In the genomic region with DNA sequence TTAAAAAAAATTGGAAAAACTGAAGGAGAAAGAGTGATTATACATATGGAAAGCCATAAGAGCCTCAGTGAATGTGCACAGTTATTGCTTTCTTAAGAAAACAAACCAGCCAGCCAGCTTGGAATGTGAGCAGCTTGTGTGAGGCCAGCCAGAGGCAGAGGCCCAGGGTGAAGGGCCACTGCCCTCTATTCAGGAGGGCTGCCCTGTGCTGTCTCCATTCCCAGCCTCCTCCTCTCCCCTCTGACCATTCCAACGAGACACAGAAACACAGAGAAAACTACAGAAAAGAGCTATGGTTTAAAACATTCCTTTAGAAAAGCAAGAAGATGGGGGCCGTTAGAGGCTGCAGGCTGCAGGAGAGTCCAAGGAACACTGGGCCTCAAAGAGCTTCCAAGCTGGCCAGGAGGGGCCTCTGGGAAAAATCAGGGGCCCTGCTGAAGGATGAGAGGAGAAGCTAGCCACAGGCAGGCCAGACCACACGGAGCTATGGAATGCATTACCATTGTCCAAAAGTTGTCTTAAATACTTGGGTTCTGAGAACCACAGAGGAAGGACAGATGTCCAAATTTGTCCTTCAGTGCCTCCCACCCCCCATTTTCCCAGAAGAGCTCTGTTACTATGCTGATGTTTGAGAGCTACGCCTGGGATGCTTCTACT, we compare ENCODE assay signal across 12 mouse cellular contexts. TPM values are rescaled to one million over a fixed set of nuclear protein-coding genes. Genes with fewer than 3 reads are reported as not detected.
DNase-seq lines count a peak whose midpoint lies in the region; ATAC-seq and TF ChIP-seq lines count a peak whose summit lies in the region.
"Had no signal": no experiment of that assay in that cellular context is flagged by ENCODE, and none has a peak within 500 bp of the region (broad histone marks: within the 10 kb centered on the region; RNA-seq: fewer than 3 reads in every experiment).

No protein-coding gene starts in this region.

- no peaks in the 10 kb centered on the region for H3K36me3 ChIP-seq in heart, embryonic 12.5 days
- H3K36me3 ChIP-seq in midbrain, embryonic 12.5 days: no peaks in the 10 kb centered on the region
- H3K36me3 ChIP-seq in midbrain, embryonic 14.5 days (ENCODE audit: control insufficient read depth, insufficient read depth, low read length): no peaks in the 10 kb centered on the region
- no peaks in the 10 kb centered on the region for H3K36me3 ChIP-seq in limb, embryonic 12.5 days

- H3K9ac ChIP-seq in heart, embryonic 12.5 days: 0 out of 2 replicates have a peak overlapping the region, but pooled peaks have one; percentile 30
- H3K9ac ChIP-seq in midbrain, embryonic 12.5 days (replicated peaks): no peak overlapping the region
- H3K9ac ChIP-seq in midbrain, embryonic 14.5 days (replicated peaks; ENCODE audit: low read length): no peak overlapping the region
- H3K9ac ChIP-seq in limb, embryonic 12.5 days (replicated peaks): no peak overlapping the region
- H3K9ac ChIP-seq: liver, embryonic 14.5 days had no signal

- intact Hi-C loops in heart, postnatal 10 days (cut with DNase I): no loop called here
- intact Hi-C loops in left cerebral cortex, adult 2 months (cut with DNase I): no loop called here

- H3K4me2 ChIP-seq in heart, embryonic 12.5 days: no peak overlapping the region
- no peak overlapping the region for H3K4me2 ChIP-seq in midbrain, embryonic 12.5 days (replicated peaks)
- H3K4me2 ChIP-seq in midbrain, embryonic 14.5 days (ENCODE audit: low read length): no peak overlapping the region
- H3K4me2 ChIP-seq in limb, embryonic 12.5 days: no peak overlapping the region

- no peak for TF ChIP-seq CTCF in left cerebral cortex, adult 2 months (IDR thresholded peaks at IDR 0.05)

- no peaks in the 10 kb centered on the region for H3K27me3 ChIP-seq in heart, embryonic 12.5 days (replicated peaks)
- no peaks in the 10 kb centered on the region for H3K27me3 ChIP-seq in midbrain, embryonic 12.5 days
- H3K27me3 ChIP-seq in midbrain, embryonic 14.5 days (ENCODE audit: control insufficient read depth, insufficient read depth, low read length): no peaks in the 10 kb centered on the region
- H3K27me3 ChIP-seq in limb, embryonic 12.5 days: no peaks in the 10 kb centered on the region

- 43% methylated on average over 4 of the region's 4 CpGs for WGBS in heart, embryonic 12.5 days
- 21% methylated on average over 4 of the region's 4 CpGs for WGBS in midbrain, embryonic 12.5 days
- WGBS in midbrain, embryonic 14.5 days: 29% methylated on average over 4 of the region's 4 CpGs
- 39% methylated on average over 4 of the region's 4 CpGs for WGBS in limb, embryonic 12.5 days

- H3K9me3 ChIP-seq in heart, embryonic 12.5 days (replicated peaks): no peaks in the 10 kb centered on the region
- H3K9me3 ChIP-seq in midbrain, embryonic 12.5 days: no peaks in the 10 kb centered on the region
- H3K9me3 ChIP-seq in midbrain, embryonic 14.5 days (ENCODE audit: control insufficient read depth, low read length): no peaks in the 10 kb centered on the region
- H3K9me3 ChIP-seq in limb, embryonic 12.5 days: 0 out of 2 replicates have a peak, but pooled peaks cover 5% of the 10 kb centered on the region

- peaks cover 32% of the 10 kb centered on the region for H3K4me1 ChIP-seq in heart, embryonic 12.5 days (replicated peaks)
- peaks cover 14% of the 10 kb centered on the region for H3K4me1 ChIP-seq in midbrain, embryonic 12.5 days
- peaks cover 6% of the 10 kb centered on the region; the same call in 1 of the 2 replicates for H3K4me1 ChIP-seq in midbrain, embryonic 14.5 days (ENCODE audit: control insufficient read depth, insufficient read depth, low read length)
- peaks cover 49% of the 10 kb centered on the region for H3K4me1 ChIP-seq in limb, embryonic 12.5 days (replicated peaks)

- no peak for DNase-seq in heart, postnatal 10 days
- no peak for DNase-seq in midbrain, embryonic 14.5 days
- DNase-seq in urinary bladder, postnatal 14 days (ENCODE audit: low spot score): no peak
- DNase-seq in left cerebral cortex, adult 2 months (ENCODE audit: extremely low spot score in 1 of 2, low spot score in 2 of 2): no peak
- no peak for DNase-seq in urinary bladder, postnatal 25 days (ENCODE audit: low spot score)
- DNase-seq: adrenal gland, adult 2 months had no signal

- H3K4me3 ChIP-seq in heart, embryonic 12.5 days: no peak overlapping the region
- H3K4me3 ChIP-seq in midbrain, embryonic 12.5 days: no peak overlapping the region
- no peak overlapping the region for H3K4me3 ChIP-seq in midbrain, embryonic 14.5 days (replicated peaks; ENCODE audit: low read depth, low read length)
- no peak overlapping the region for H3K4me3 ChIP-seq in limb, embryonic 12.5 days (replicated peaks)
- H3K4me3 ChIP-seq in left cerebral cortex, adult 2 months: no peak overlapping the region

- H3K27ac ChIP-seq in heart, embryonic 12.5 days (ENCODE audit: poor library complexity, severe bottlenecking): peak overlapping the region; percentile 79
- H3K27ac ChIP-seq in midbrain, embryonic 12.5 days (replicated peaks): peak overlapping the region; percentile 66
- no peak overlapping the region for H3K27ac ChIP-seq in midbrain, embryonic 14.5 days (replicated peaks; ENCODE audit: low read depth, low read length)
- H3K27ac ChIP-seq in limb, embryonic 12.5 days: peak overlapping the region; percentile 97
- no peak overlapping the region for H3K27ac ChIP-seq in left cerebral cortex, adult 2 months
- H3K27ac ChIP-seq: liver, embryonic 14.5 days had no signal

- ATAC-seq in heart, embryonic 12.5 days (ENCODE audit: insufficient number of reproducible peaks, low FRiP score): no peak
- ATAC-seq in midbrain, embryonic 12.5 days (ENCODE audit: low FRiP score, low read depth): no peak
- ATAC-seq in midbrain, embryonic 14.5 days (ENCODE audit: low FRiP score, low TSS enrichment): no peak
- 0 out of 2 replicates have a peak, but pooled peaks have one; percentile 57 for ATAC-seq in limb, embryonic 12.5 days (ENCODE audit: insufficient number of reproducible peaks, insufficient read depth, low FRiP score, low TSS enrichment, low read depth)
- ATAC-seq: CD4-positive, CD25-positive, alpha-beta regulatory T cell, adult 4 months had no signal

RNA-seq across cellular contexts. Expression of gene Cpa1, which starts 2.7 kb away (rescaled TPM):
- polyA plus RNA-seq in heart, embryonic 12.5 days (2016; fragmentation: Nextera tagmentation; extraction: Ambion mirVana): 1.8 and 2.0 TPM in 2 replicates
- 1 to 10 TPM; 3.2 to 3.4 TPM for total RNA-seq in heart, postnatal 10 days (2021)
- polyA plus RNA-seq in midbrain, embryonic 12.5 days (2016; fragmentation: Nextera tagmentation; extraction: Ambion mirVana): 0.42 TPM in 1 of 2 replicates, not detected in the other
- 0.50 and 0.61 TPM in 2 replicates for polyA plus RNA-seq in midbrain, embryonic 14.5 days (2014; fragmentation: Nextera tagmentation; extraction: Ambion mirVana)
- polyA plus RNA-seq in limb, embryonic 12.5 days (2016; fragmentation: Nextera tagmentation; extraction: Ambion mirVana): 0.40 and 0.64 TPM in 2 replicates
- not detected for total RNA-seq in left cerebral cortex, adult 2 months (2021)
- total RNA-seq: adrenal gland, adult 2 months; hematopoietic stem cell, adult 5-6 weeks had no signal
- polyA plus RNA-seq: adrenal gland, adult 2 months; CD4-positive, CD25-positive, alpha-beta regulatory T cell, adult 4 months had no signal

RNA-seq across cellular contexts. Expression of gene Cpa5, which starts 25.5 kb away (rescaled TPM):
- 1.1 and 1.9 TPM in 2 replicates for polyA plus RNA-seq in heart, embryonic 12.5 days (2016; fragmentation: Nextera tagmentation; extraction: Ambion mirVana)
- total RNA-seq in heart, postnatal 10 days (2021): not detected
- 0.14 and 0.30 TPM in 2 replicates for polyA plus RNA-seq in midbrain, embryonic 12.5 days (2016; fragmentation: Nextera tagmentation; extraction: Ambion mirVana)
- 0.18 TPM in 1 of 2 replicates, not detected in the other for polyA plus RNA-seq in midbrain, embryonic 14.5 days (2014; fragmentation: Nextera tagmentation; extraction: Ambion mirVana)
- 0.14 and 0.33 TPM in 2 replicates for polyA plus RNA-seq in limb, embryonic 12.5 days (2016; fragmentation: Nextera tagmentation; extraction: Ambion mirVana)
- total RNA-seq in left cerebral cortex, adult 2 months (2021): not detected
- total RNA-seq: adrenal gland, adult 2 months; hematopoietic stem cell, adult 5-6 weeks had no signal
- polyA plus RNA-seq: adrenal gland, adult 2 months; CD4-positive, CD25-positive, alpha-beta regulatory T cell, adult 4 months had no signal

RNA-seq across cellular contexts. Expression of gene Cep41, which starts 57.2 kb away (rescaled TPM):
- polyA plus RNA-seq in heart, embryonic 12.5 days (2016; fragmentation: Nextera tagmentation; extraction: Ambion mirVana): 11.9 TPM in 2 replicates
- total RNA-seq in heart, postnatal 10 days (2021): 1 to 10 TPM; 2.3 to 4.1 TPM
- polyA plus RNA-seq in midbrain, embryonic 12.5 days (2016; fragmentation: Nextera tagmentation; extraction: Ambion mirVana): 20.1 and 20.7 TPM in 2 replicates
- 13.3 and 14.2 TPM in 2 replicates for polyA plus RNA-seq in midbrain, embryonic 14.5 days (2014; fragmentation: Nextera tagmentation; extraction: Ambion mirVana)
- polyA plus RNA-seq in limb, embryonic 12.5 days (2016; fragmentation: Nextera tagmentation; extraction: Ambion mirVana): 51.1 and 53.5 TPM in 2 replicates
- 1 to 10 TPM; 6.5 to 9.2 TPM for total RNA-seq in left cerebral cortex, adult 2 months (2021)

Comparison
In these comparisons a context has a peak if more than half of its experiments do, and no peak if none do; other contexts are left out.
1. H3K27ac ChIP-seq: peak in heart, embryonic 12.5 days (single experiment), midbrain, embryonic 12.5 days (single experiment) and limb, embryonic 12.5 days (single experiment); none in midbrain, embryonic 14.5 days (single experiment) and left cerebral cortex, adult 2 months (single experiment).